Mouse (Mus musculus) heart, adult 2 months (tissue): ENCODE results near the gene Eif4a3.

Source experiments
- CTCF ChIP-seq: fragments of 200-600 bp; IDR thresholded peaks from 2 replicates; pipeline ENCODE4 v1.8.1; 2022; ENCODE audit warnings: antibody characterized with exemption, mild to moderate bottlenecking, moderate library complexity
- POLR2A ChIP-seq: fragments of 200-500 bp; IDR thresholded peaks from 2 replicates; pipeline ENCODE4 v1.6.1; 2011; ENCODE audit warnings: mild to moderate bottlenecking, low read depth, low read length, control low read depth; ENCODE audit not compliant: insufficient read depth

DNA sequence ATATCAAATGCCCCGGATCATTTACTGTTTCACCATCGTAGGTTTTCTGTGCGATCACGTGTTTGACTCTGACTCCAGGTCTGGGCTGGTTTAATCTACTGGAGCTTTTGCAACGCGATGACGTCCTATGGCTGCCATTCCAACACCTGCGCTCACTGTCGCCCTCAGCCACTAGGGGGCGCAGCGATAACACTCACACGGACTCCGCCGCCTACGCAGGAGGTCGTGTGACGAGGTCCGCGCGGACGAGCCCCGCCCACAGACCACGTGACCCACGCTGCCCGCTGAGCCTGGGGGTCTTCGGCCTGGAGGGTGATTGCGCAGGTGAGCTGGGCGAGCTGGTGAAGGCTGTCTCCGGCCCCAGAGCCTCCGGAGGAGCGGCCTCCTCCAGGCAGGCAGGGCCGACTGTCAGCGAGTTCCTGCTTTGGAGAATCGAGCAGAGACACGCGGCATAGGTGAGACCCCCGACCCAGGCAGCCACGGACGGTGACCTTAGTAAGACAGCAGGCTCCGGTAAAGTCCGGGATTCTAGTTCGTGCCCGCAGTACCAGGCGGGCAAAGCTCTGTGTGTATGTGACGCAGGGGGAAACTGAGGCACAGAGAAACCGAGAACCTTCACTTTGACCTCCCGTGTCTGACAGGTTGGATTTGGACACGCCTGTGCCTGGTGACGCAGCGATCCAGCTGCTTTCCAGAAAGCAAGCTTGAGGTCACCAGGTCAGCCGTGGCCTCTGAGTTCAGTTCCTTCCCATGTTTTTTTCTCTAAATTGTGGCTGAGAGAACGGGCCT is 31.9 kb downstream of the Eif4a3 start, which contains the start of gene Gaa:
- TF ChIP-seq CTCF (no peak; the same call in 1 of the 2 replicates), POLR2A (peak; percentile 66)
